Mouse (Mus musculus) liver, adult 2 months (tissue): ENCODE data around the gene Urb2.
"Not testable (repeated sequence)": the region's sequence is repeated elsewhere in the genome, so short reads cannot be mapped to it uniquely, and the experiment has no call there.

Experiments
- CTCF ChIP-seq: fragments of 200-500 bp; IDR thresholded peaks from 2 replicates; pipeline ENCODE4 v1.5.1; 2011; ENCODE audit warnings: low read depth, low read length, control low read depth
- POLR2A ChIP-seq: fragments of 200-500 bp; IDR thresholded peaks from 2 replicates; pipeline ENCODE4 v1.6.1; 2011; ENCODE audit warnings: low read length, control low read depth; ENCODE audit not compliant: insufficient read depth; ENCODE audit errors: extremely low read depth

GRCm38 (mm10) chr8:124014299-124014698 is 7.0 kb upstream of the Urb2 start:
- not testable (repeated sequence) for TF ChIP-seq POLR2A, CTCF
